Mouse (Mus musculus): Measurements from ENCODE around the gene C7.
"Not testable (repeated sequence)": the region's sequence is repeated elsewhere in the genome, so short reads cannot be mapped to it uniquely, and the experiment has no call there.

C7 gene

DNA sequence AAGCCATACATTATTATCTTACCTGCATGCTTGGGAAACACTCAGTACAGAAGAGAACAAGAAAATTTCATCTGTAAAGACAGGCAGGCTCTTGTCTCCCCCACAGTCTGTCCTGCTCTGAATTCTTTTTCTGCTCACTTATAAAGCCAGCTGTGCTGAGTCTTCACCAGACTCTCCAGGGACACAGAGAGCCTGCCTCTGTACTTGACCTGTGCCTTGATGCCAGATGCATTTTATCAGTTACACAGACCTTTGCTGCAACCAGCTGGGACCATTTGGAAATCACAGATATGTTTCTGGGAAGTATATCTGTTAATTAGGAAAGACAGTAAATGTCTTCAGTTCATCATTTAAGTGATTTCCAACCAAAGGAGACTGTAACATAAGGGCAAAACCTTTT, at the start of gene C7:
Gene C7, minus strand, starts transcription at position 106 of the 400 bp plus-strand sequence.
- no peak for DNase-seq (ENCODE audit: extremely low read depth, insufficient read length, low spot score)

DNA sequence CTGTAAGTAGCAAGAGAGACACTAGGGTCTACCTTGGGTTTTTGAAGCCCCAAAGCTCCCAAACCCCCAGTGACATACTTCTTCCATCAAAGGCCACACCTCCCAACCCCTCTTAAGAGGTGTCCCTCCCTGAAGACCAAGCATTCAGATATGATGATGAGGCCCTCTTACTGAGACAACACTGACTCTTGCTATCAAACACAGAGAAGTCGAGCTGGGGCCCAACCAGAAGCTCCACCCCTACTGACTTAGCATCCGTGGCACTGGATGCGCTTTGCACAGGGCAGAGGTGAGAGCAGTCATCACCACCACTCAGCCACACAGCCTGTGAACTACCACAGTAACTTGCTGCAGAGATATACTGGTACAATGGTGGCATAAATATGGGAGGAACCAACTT, 49.1 kb upstream of the C7 start:
- no peak for DNase-seq (ENCODE audit: extremely low read depth, insufficient read length, low spot score)

DNA sequence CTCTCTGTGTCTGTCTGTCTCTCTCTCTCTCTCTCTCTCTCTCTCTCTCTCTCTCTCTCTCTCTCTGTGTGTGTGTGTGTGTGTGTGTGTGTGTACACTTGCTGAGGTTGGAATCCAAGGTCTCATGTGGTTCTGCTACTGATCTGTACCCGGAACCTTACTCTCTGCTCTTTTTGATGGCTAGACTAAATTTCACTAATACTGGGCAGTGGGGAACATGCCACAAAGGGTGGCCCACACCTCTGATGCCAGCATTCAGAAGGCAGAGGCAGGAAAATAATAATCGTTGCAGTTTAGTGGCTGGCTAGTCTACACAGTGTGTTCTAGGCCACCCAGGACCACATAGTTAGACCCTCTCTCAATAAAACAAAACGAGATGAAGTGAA, 45.1 kb upstream of the C7 start:
- DNase-seq (ENCODE audit: extremely low read depth, insufficient read length, low spot score): no peak

- DNase-seq (ENCODE audit: extremely low read depth, insufficient read length, low spot score): peak; percentile 45
Observed at GRCm38 (mm10) chr15:5107686-5108654, 44.4 kb upstream of the C7 start, which contains the start of gene Card6. Gene Card6, minus strand, starts transcription at chr15:5108539.

DNA sequence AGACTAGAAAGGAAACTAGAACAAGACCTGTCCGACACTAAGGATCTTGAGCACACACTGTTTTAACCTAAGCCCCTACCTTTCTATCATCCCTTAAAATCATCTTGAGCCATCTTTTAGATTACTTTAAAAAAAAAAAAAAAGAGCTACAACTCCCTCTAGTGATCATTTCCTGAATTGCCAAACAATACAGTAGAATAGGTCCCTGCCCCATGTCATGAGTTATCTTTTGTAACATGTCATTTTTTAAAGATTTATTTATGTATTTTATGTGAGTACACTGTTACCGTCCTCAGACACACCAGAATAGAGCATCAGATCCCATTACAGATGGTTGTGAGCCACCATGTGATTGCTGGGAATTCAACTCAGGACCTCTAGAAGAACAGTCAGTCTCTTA, 42.8 kb upstream of the C7 start:
- no peak for DNase-seq (ENCODE audit: extremely low read depth, insufficient read length, low spot score)

- no peak for DNase-seq (ENCODE audit: extremely low read depth, insufficient read length, low spot score)
Observed at GRCm38 (mm10) chr15:5105891-5106290, 42.4 kb upstream of the C7 start.

- DNase-seq (ENCODE audit: extremely low read depth, insufficient read length, low spot score): no peak
Observed at GRCm38 (mm10) chr15:5102312-5102711, 38.8 kb upstream of the C7 start.

DNA sequence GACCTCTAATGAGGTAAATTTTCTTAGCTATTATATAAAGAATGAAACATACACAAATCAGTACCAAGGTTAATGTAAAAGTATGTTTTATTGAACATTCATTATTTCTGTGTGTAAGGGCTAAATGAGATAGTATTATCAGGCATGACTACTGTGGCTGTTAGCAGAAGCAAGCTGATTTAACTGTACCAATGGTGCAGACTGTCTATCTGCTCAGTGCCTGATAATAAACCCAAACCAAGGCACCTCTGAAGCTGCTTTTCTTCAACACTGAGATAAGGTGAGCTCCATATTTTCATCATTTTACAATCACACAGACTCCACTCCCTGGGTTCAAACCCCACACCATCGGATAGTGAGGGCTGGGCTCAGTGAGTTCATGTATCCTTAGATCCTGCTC, 33.8 kb upstream of the C7 start:
- no peak for DNase-seq (ENCODE audit: extremely low read depth, insufficient read length, low spot score)

DNA sequence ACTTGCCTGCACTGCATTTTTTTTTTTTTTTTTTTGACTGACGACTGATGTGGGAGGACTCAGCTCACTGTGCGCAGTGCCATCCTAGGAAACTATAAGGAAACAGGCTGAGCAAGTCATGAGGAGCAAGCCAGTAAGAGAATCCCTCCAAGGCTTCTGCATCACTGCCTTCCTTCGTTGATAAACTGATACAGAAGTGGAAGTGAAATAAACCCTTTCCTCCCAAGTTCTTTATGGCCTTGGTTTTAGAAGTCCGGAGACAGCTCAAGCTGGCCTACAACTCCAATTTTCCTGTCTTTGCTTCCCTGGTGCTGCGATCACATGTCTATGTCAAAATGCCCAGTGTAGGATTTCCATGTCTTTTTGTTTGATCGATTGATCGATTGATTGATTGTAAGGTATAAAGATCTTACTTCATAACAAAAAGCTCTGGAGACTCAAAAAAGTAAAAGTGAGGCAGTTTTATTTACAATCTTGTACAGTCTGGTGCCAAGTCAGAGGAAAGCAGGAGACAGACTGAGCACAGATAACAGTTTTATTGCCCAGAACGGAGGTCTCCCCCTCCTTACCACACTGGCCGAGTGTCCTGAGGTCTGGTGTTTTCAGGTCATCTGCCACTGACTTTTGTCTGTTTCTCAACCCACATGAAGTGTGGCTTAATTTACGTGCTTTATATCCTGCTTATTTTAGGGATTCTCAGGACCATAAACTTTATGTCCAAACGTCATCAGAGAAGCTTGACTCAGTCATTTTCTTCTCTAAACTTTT, 32.2 kb upstream of the C7 start:
- no peak for DNase-seq (ENCODE audit: extremely low read depth, insufficient read length, low spot score)

DNA sequence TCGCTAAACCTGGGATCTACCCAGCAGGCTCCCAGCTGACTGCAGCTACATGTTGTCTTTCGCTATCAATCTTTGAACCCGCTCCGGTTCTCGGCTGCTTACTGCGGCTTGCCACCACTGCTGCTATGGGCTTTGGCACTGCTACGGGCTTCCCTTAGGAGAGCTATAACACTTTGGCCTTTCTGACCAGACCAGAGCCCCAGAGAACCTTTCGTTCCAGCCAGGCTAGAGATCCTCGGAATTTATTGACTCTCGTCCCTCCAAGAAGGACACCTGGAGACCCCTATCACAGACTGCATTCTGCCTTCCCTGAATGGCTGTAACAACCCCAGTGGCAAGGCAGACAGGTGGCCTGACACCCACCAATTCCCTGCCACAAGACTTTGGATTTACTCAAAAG, 26.6 kb upstream of the C7 start:
- no peak for DNase-seq (ENCODE audit: extremely low read depth, insufficient read length, low spot score)

DNA sequence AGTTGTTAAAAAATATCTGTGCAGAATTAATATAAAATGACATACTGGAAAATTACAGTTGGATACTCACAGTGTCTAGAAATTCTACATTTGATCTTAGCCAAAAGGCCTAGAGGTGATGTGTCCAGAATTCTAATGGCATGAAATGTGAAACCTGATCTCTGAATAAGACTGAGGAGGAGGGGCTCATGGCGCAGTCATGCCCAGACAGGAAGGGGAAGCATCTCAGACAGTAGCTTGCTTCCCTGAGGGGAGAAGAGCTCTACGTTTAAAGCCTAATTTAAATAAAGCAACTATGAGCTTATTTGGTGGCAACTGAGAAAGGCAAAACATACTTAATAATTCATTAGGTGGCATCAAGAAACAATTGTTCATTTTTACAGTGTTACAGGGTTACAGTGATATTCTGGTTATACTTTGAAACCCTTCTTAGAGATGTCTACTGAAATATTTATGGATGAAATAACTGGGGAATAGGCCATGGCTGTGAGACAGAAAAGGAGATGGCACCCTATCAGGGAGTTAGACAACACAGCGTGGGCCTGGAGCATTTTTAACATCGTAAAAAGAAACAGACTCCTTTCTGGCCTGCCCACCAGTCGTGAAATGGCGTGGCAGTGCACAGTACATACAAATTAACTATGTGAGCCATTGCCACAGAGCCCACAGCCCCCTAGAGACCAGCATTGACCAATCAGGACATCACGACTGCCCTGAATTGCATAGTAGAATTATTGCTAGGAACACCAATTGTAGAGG, 25.5 kb upstream of the C7 start:
- no peak for DNase-seq (ENCODE audit: extremely low read depth, insufficient read length, low spot score)

DNA sequence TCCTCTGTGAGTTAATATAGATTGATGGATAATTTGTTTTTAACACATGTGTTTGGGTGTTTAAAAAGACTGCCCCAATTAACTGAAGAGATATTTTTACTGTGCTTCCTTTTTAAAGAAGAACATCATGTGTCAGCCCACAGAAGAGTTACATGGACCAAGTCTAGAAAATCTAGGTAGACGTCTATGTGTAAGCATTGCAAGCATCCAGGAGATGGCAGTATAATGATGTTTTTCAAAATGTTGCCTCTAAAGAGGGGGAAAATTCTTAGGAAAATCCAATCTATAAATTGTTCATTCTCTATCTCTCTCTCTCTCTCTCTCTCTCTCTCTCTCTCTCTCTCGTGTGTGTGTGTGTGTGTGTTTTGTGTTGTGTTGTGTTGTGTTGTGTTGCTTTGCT, 22.6 kb upstream of the C7 start:
- DNase-seq (ENCODE audit: extremely low read depth, insufficient read length, low spot score): no peak

GRCm38 (mm10) chr15:5081235-5081634, 17.7 kb upstream of the C7 start:
- DNase-seq (ENCODE audit: extremely low read depth, insufficient read length, low spot score): no peak

DNA sequence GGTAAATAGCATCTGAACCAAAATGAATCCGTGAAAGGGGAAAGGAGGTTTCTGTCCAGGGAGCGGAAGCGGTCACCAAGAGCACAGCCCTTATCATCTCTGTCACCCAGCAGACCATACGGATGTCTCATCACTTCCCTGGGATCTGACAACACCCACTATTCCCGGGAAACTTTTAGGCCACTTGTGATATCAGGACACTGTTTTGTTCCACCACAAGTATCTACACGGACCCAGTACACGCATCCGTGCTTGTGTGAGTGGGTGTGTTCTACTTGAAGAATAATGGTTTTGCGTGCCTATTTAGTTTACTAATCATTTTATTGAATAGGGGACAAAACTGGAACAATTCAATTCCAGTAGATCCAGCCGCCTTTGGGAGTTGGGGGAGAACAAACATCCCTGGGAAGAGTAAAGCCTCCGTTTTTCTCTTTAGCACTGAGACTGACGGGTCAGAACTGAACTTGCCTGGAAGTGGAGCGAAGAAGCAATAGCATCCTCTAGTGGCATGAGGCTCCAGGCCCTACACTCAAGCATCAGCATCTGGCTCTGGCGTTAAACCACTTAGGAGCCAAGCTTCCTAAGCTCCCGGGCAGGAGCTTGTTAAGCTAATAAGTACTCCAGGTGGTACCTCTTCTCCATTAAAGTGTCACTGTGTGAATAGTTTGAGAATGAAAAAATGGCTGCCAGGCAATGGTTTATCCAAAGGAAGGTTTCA, 5.4 kb upstream of the C7 start:
- DNase-seq (ENCODE audit: extremely low read depth, insufficient read length, low spot score): no peak

GRCm38 (mm10) chr15:5045560-5046284, 17.8 kb downstream of the C7 start:
- DNase-seq (ENCODE audit: extremely low read depth, insufficient read length, low spot score): no peak

GRCm38 (mm10) chr15:5029256-5029655, 34.3 kb downstream of the C7 start:
- no peak for DNase-seq (ENCODE audit: extremely low read depth, insufficient read length, low spot score)

DNA sequence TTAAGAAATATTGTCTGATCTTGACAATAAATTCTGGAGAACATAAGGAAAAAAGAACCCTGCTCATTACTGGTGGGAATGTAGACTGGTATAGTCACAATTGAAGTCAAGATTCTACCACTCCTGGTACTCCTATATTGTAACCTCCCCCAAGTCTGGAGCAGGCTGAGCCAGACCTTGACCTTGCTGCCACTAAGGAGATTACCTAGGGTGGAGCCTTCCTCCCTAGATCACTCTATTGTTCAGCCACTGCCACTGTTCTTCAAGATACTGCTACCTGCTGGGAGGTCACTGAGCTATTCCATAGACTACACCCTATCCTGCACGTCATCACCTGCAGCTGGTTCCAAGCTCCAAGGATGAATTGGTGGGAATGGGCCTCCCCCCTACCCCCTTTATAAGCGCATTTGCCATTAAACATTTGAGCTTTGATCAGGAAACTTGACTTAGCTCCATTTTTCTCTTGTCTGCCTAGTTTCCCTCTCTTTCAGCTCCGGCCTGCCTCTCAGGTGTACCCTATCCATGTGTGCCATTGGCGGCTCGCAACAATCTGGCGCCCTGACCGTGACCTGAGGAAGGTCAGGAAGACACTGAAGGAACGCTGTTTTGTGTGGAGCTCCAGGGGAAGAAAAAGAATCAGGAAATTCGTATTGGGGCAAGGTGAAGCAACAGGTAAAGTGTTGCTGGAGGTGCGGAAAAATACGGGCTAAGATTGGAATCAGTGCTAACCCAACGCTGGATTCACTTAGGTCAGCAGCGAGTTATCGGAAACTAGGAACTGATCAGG, 39.9 kb downstream of the C7 start:
- DNase-seq (ENCODE audit: extremely low read depth, insufficient read length, low spot score): not testable (repeated sequence)

DNA sequence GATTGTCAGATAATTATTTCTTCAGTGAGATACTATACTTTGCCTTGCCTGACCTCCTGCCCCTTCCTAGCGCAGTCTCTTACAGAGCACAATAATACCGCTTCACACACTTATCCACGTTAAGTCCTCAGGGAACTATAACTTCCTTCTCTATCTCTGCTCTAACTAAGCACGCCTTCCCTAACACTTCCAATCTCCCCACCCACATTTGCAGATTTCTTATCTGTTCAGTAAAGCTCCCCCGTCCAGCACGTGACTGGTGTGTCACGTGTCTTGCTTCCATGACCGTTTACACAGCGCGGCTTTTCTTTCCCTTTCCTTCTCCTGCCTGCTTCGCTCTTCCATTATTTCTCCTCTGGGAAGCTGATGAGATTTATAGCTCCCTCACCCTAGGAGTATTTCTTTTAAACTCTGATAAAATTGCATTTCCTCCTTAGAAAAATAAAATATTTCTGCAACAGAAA, 53.9 kb downstream of the C7 start:
- no peak for DNase-seq (ENCODE audit: extremely low read depth, insufficient read length, low spot score)

Measured in 3134 (cell line).